Mouse (Mus musculus): ENCODE data around the gene Ppp4r4. TPM values are rescaled to one million over a fixed set of nuclear protein-coding genes. Genes with fewer than 3 reads are reported as not detected.

Gene Ppp4r4
- polyA plus RNA-seq, 1 experiment from 2014 or later = 1.8 TPM

GRCm38 (mm10) chr12:103491091-103491730 lies 40.9 kb upstream of the Ppp4r4 start:
- Histone ChIP-seq H3K4me1 (replicated peaks; ENCODE audit: insufficient read depth, low read length) (no peaks in the 10 kb centered on the region), H3K36me3 (ENCODE audit: insufficient read depth, low read length) (no peaks in the 10 kb centered on the region), H3K27ac (no peak overlapping the region), H3K4me2 (ENCODE audit: low read length) (no peak overlapping the region), H3K9me3 (replicated peaks; ENCODE audit: low read length) (no peaks in the 10 kb centered on the region), H3K9ac (ENCODE audit: low read depth, low read length) (no peak overlapping the region), H3K27me3 (ENCODE audit: insufficient read depth, low read length) (no peaks in the 10 kb centered on the region), H3K4me3 (replicated peaks; ENCODE audit: low read depth, low read length) (no peak overlapping the region)
- ATAC-seq (replicated peaks; ENCODE audit: low FRiP score, low read depth) = no peak
- no peak for DNase-seq (ENCODE audit: low spot score)
- WGBS = 67% methylated on average over 3 of the region's 3 CpGs
- no peak for TF ChIP-seq CTCF (IDR thresholded peaks at IDR 0.05; ENCODE audit: low read depth)

- Histone ChIP-seq H3K36me3 (ENCODE audit: insufficient read depth, low read length) (no peaks in the 10 kb centered on the region), H3K27me3 (ENCODE audit: insufficient read depth, low read length) (no peaks in the 10 kb centered on the region), H3K9me3 (replicated peaks; ENCODE audit: low read length) (no peaks in the 10 kb centered on the region), H3K4me3 (replicated peaks; ENCODE audit: low read depth, low read length) (no peak overlapping the region), H3K4me1 (replicated peaks; ENCODE audit: insufficient read depth, low read length) (no peaks in the 10 kb centered on the region), H3K27ac (no peak overlapping the region), H3K4me2 (ENCODE audit: low read length) (no peak overlapping the region), H3K9ac (ENCODE audit: low read depth, low read length) (no peak overlapping the region)
- 35% methylated on average over 5 of the region's 5 CpGs for WGBS
- DNase-seq (ENCODE audit: low spot score) = peak; percentile 86
- peak; percentile 43; the same call in 1 of the 2 replicates for ATAC-seq (replicated peaks; ENCODE audit: low FRiP score, low read depth)
- TF ChIP-seq CTCF (IDR thresholded peaks at IDR 0.05; ENCODE audit: low read depth) = peak; percentile 94
Observed at GRCm38 (mm10) chr12:103492767-103493166, 39.3 kb upstream of the Ppp4r4 start.

DNA sequence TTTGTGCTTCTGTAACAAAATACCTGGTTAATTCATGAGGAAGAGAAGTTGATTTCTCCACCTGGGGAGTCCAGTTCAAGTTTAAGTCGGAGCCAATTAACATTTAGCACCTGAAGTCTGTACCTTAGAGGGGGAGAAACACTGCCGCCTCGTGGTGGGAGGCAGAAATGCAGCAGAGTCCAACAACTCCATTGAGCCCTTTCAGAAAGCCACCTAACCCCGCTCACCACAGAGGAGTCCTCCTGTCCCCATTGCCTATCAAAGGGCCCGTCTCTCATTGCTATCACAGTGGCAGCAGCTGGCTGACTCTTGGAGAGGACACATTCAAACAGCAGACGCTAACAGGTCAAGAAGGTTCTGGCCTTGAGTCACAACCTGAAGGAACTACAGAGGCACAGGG lies 37.6 kb upstream of the Ppp4r4 start:
- H3K27me3 ChIP-seq (ENCODE audit: insufficient read depth, low read length) = no peaks in the 10 kb centered on the region
- no peak overlapping the region for H3K4me2 ChIP-seq (ENCODE audit: low read length)
- no peaks in the 10 kb centered on the region for H3K9me3 ChIP-seq (replicated peaks; ENCODE audit: low read length)
- 20% methylated on average over 6 of the region's 6 CpGs for WGBS
- no peak overlapping the region for H3K27ac ChIP-seq
- ATAC-seq (replicated peaks; ENCODE audit: low FRiP score, low read depth) (no peak), DNase-seq (ENCODE audit: low spot score) (peak; percentile 49)
- no peaks in the 10 kb centered on the region for H3K36me3 ChIP-seq (ENCODE audit: insufficient read depth, low read length)
- no peak overlapping the region for H3K4me3 ChIP-seq (replicated peaks; ENCODE audit: low read depth, low read length)
- peak; percentile 76 for TF ChIP-seq CTCF (IDR thresholded peaks at IDR 0.05; ENCODE audit: low read depth)
- no peaks in the 10 kb centered on the region for H3K4me1 ChIP-seq (replicated peaks; ENCODE audit: insufficient read depth, low read length)
- no peak overlapping the region for H3K9ac ChIP-seq (ENCODE audit: low read depth, low read length)

GRCm38 (mm10) chr12:103498768-103499167 lies 33.3 kb upstream of the Ppp4r4 start:
- WGBS = 60% methylated on average over 5 of the region's 5 CpGs
- Histone ChIP-seq H3K4me2 (ENCODE audit: low read length) (no peak overlapping the region), H3K9ac (ENCODE audit: low read depth, low read length) (no peak overlapping the region), H3K9me3 (replicated peaks; ENCODE audit: low read length) (no peaks in the 10 kb centered on the region), H3K4me1 (replicated peaks; ENCODE audit: insufficient read depth, low read length) (no peaks in the 10 kb centered on the region), H3K27ac (no peak overlapping the region), H3K27me3 (ENCODE audit: insufficient read depth, low read length) (no peaks in the 10 kb centered on the region), H3K4me3 (replicated peaks; ENCODE audit: low read depth, low read length) (no peak overlapping the region), H3K36me3 (ENCODE audit: insufficient read depth, low read length) (no peaks in the 10 kb centered on the region)
- no peak for DNase-seq (ENCODE audit: low spot score)
- no peak for ATAC-seq (replicated peaks; ENCODE audit: low FRiP score, low read depth)
- TF ChIP-seq CTCF (IDR thresholded peaks at IDR 0.05; ENCODE audit: low read depth) = no peak

DNA sequence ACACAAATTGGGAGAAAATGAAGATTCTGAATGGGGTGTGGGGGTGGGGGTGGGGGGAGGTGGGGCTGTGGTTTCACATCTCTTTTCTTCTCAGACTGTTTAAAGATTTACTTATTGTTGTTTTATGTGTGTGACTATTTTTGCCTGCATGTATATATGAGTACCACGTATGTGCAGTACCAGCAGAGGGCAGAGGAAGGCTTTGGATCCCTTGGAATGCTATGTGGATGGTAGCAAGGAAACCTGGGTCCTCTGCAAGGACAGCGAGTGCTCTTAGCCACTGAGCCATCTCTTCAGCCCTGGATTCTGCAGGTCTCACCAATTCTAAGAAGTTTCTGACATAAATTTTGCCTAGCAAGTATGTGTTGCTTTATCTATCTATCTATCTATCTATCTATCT lies 32.8 kb upstream of the Ppp4r4 start:
- no peaks in the 10 kb centered on the region for H3K9me3 ChIP-seq (replicated peaks; ENCODE audit: low read length)
- WGBS = 91% methylated on average over 2 of the region's 2 CpGs
- no peaks in the 10 kb centered on the region for H3K27me3 ChIP-seq (ENCODE audit: insufficient read depth, low read length)
- H3K36me3 ChIP-seq (ENCODE audit: insufficient read depth, low read length) = no peaks in the 10 kb centered on the region
- DNase-seq (ENCODE audit: low spot score) = no peak
- H3K4me3 ChIP-seq (replicated peaks; ENCODE audit: low read depth, low read length) = no peak overlapping the region
- H3K9ac ChIP-seq (ENCODE audit: low read depth, low read length) = no peak overlapping the region
- no peaks in the 10 kb centered on the region for H3K4me1 ChIP-seq (replicated peaks; ENCODE audit: insufficient read depth, low read length)
- H3K4me2 ChIP-seq (ENCODE audit: low read length) = no peak overlapping the region
- TF ChIP-seq CTCF (IDR thresholded peaks at IDR 0.05; ENCODE audit: low read depth) = peak; percentile 28; the same call in 1 of the 2 replicates
- H3K27ac ChIP-seq = no peak overlapping the region
- ATAC-seq (replicated peaks; ENCODE audit: low FRiP score, low read depth) = no peak

DNA sequence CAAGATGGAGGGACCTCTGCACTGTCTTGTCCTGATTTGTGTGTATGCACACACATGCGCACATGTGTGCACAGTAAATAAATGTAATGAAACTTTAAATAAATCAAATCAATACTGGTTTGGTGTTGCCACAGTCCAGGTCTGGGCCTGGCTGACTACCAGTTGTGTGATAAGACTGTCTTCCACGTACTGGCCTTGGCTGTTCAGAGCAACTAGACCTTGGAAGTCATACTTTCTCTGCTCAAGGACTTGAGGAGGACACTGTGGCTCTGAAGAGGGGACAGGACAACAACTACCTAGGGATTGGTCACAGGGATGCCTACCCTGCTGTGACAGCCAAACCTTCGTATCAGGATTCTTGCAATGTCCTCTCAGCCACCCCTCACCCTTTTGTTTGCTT lies 28.8 kb upstream of the Ppp4r4 start:
- DNase-seq (ENCODE audit: low spot score) (no peak), ATAC-seq (replicated peaks; ENCODE audit: low FRiP score, low read depth) (no peak)
- Histone ChIP-seq H3K4me1 (replicated peaks; ENCODE audit: insufficient read depth, low read length) (no peaks in the 10 kb centered on the region), H3K27me3 (ENCODE audit: insufficient read depth, low read length) (no peaks in the 10 kb centered on the region), H3K36me3 (ENCODE audit: insufficient read depth, low read length) (no peaks in the 10 kb centered on the region), H3K27ac (no peak overlapping the region), H3K9me3 (replicated peaks; ENCODE audit: low read length) (no peaks in the 10 kb centered on the region), H3K4me3 (replicated peaks; ENCODE audit: low read depth, low read length) (no peak overlapping the region), H3K4me2 (ENCODE audit: low read length) (no peak overlapping the region), H3K9ac (ENCODE audit: low read depth, low read length) (no peak overlapping the region)
- TF ChIP-seq CTCF (IDR thresholded peaks at IDR 0.05; ENCODE audit: low read depth) = no peak
- 78% methylated on average over 3 of the region's 3 CpGs for WGBS

- 66% methylated on average over 3 of the region's 3 CpGs for WGBS
- no peak for ATAC-seq (replicated peaks; ENCODE audit: low FRiP score, low read depth)
Observed at GRCm38 (mm10) chr12:103504402-103504801, 27.7 kb upstream of the Ppp4r4 start.

More at GRCm38 (mm10) chr12:103504402-103504801, 27.7 kb upstream of the Ppp4r4 start:
- H3K9ac ChIP-seq (ENCODE audit: low read depth, low read length) = no peak overlapping the region
- no peak overlapping the region for H3K27ac ChIP-seq
- no peaks in the 10 kb centered on the region for H3K4me1 ChIP-seq (replicated peaks; ENCODE audit: insufficient read depth, low read length)
- no peaks in the 10 kb centered on the region for H3K27me3 ChIP-seq (ENCODE audit: insufficient read depth, low read length)
- H3K9me3 ChIP-seq (replicated peaks; ENCODE audit: low read length) = no peaks in the 10 kb centered on the region
- TF ChIP-seq CTCF (IDR thresholded peaks at IDR 0.05; ENCODE audit: low read depth) = no peak
- H3K4me2 ChIP-seq (ENCODE audit: low read length) = no peak overlapping the region
- DNase-seq (ENCODE audit: low spot score) = no peak
- no peak overlapping the region for H3K4me3 ChIP-seq (replicated peaks; ENCODE audit: low read depth, low read length)
- H3K36me3 ChIP-seq (ENCODE audit: insufficient read depth, low read length) = no peaks in the 10 kb centered on the region

Measured in kidney, postnatal 0 days (tissue).